Mouse (Mus musculus) ES-E14 (cell line): ENCODE measurements around the gene Acaca.

Experiments used
- CHD2 ChIP-seq: IDR thresholded peaks from 2 replicates; pipeline ENCODE4 v1.6.1; 2014; ENCODE audit warnings: mild to moderate bottlenecking, low read depth, low read length, inconsistent platforms
- HCFC1 ChIP-seq: IDR thresholded peaks from 2 replicates; pipeline ENCODE4 v1.6.1; 2012; ENCODE audit warnings: low read length, inconsistent platforms, borderline replicate concordance; ENCODE audit not compliant: insufficient read depth
- MAFK ChIP-seq: IDR thresholded peaks from 2 replicates; pipeline ENCODE4 v1.6.1; 2014; ENCODE audit warnings: mild to moderate bottlenecking, low read depth, low read length, inconsistent platforms; ENCODE audit not compliant: insufficient read depth
- ZC3H11A ChIP-seq: IDR thresholded peaks from 2 replicates; pipeline ENCODE4 v1.6.1; 2012; ENCODE audit warnings: low read depth, mild to moderate bottlenecking, inconsistent platforms, low read length, borderline replicate concordance
- ZNF384 ChIP-seq: IDR thresholded peaks from 2 replicates; pipeline ENCODE4 v1.6.1; 2012; ENCODE audit warnings: low read depth, low read length, inconsistent platforms

DNA sequence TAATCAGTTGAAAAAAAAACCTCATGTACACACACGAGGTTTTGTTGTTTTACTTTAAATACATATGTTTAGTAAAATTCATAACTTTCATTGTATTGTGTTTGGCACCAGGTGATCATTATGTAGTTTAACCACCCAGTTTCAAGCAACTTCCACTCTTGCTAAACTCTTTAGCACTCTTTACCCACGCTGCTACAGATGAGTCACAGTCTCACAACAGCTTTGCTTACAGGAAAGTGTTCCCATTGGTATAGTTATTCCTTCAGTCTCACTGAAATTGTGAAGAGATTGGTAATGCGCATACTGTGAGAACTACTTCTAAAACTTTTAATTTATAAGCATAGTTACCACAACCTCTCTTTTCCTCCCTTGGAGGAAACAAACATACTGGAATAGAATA is 65.3 kb downstream of the Acaca start:
- no peak for TF ChIP-seq ZNF384
- TF ChIP-seq CHD2: no peak
- no peak for TF ChIP-seq ZC3H11A
- TF ChIP-seq HCFC1: no peak
- no peak for TF ChIP-seq MAFK
